ENCODE assay signal across 18 mouse cellular contexts in the genomic region with DNA sequence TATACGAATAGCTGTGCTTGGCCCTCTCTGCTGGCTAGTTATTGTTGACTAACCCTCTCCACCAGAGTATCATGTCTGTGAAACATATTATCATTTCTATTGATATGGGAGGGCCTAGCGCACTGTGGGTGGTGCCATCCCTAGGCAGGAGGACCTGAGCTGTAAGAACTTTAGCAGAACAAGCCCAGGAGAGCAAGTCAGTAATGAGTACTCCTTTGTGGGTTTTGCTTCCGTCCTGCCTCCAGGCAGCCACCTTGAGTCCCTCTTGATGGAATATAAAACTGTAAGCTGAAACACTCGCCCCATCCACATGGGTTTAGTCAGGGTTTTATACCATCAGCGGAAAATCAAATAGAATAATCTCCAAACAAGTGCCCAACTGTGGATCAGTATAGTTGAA.
A peak's percentile ranks its signal among the peaks of the same experiment; 100 is the strongest.
DNase-seq lines count a peak whose midpoint lies in the region; ATAC-seq and TF ChIP-seq lines count a peak whose summit lies in the region.
"Had no signal": no experiment of that assay in that cellular context is flagged by ENCODE, and none has a peak within 500 bp of the region (broad histone marks: within the 10 kb centered on the region; RNA-seq: fewer than 3 reads in every experiment).

No protein-coding gene starts in this region.

- no peak for ATAC-seq in heart, postnatal 0 days (ENCODE audit: insufficient read depth, low read depth)
- ATAC-seq in liver, embryonic 13.5 days (ENCODE audit: low read depth): peak; percentile 27; the same call in 1 of the 2 replicates
- ATAC-seq: forebrain, embryonic 14.5 days had no signal

- intact Hi-C loops in heart, postnatal 10 days (cut with DNase I): loop anchor here (5.0 to 10.0 kb wide), 6 partner anchors 150 to 912 kb away; partner anchors contain the start of gene Zfp704

- peak overlapping the region; percentile 5; the same call in 1 of the 2 replicates for H3K27ac ChIP-seq in heart, postnatal 0 days (ENCODE audit: low read depth)
- no peak overlapping the region for H3K27ac ChIP-seq in liver, embryonic 13.5 days
- H3K27ac ChIP-seq: gastrocnemius, adult 2 months; layer of hippocampus, adult 2 months; left cerebral cortex, adult 2 months had no signal

- no peaks in the 10 kb centered on the region for H3K36me3 ChIP-seq in heart, postnatal 0 days (replicated peaks; ENCODE audit: control insufficient read depth, insufficient read depth, low read length)
- H3K36me3 ChIP-seq in liver, embryonic 13.5 days: no peaks in the 10 kb centered on the region
- H3K36me3 ChIP-seq: kidney, embryonic 15.5 days; midbrain, embryonic 15.5 days had no signal

- DNase-seq in heart, postnatal 0 days (ENCODE audit: low spot score): no peak
- DNase-seq in heart, postnatal 10 days: no peak
- DNase-seq in 416B (ENCODE audit: low read depth): peak; percentile 76
- DNase-seq in T-cell, adult 2 months (ENCODE audit: low spot score): peak; percentile 8
- no peak for DNase-seq in liver, embryonic 13.5 days
- no peak for DNase-seq in B cell, adult 2 months
- DNase-seq in kidney, postnatal 25 days: no peak
- DNase-seq: cerebellum, adult 11 months; gastrocnemius, adult 2 months; lung, adult 2 months; right cerebral cortex, postnatal 4 days had no signal

- TF ChIP-seq EP300 in heart, postnatal 0 days (IDR thresholded peaks at IDR 0.05; ENCODE audit: low read depth): no peak

- H3K4me3 ChIP-seq in heart, postnatal 0 days (ENCODE audit: low read depth, low read length): no peak overlapping the region
- H3K4me3 ChIP-seq in liver, embryonic 13.5 days (replicated peaks): no peak overlapping the region
- H3K4me3 ChIP-seq: gastrocnemius, adult 2 months; kidney, embryonic 15.5 days; layer of hippocampus, adult 2 months; left cerebral cortex, adult 2 months; midbrain, embryonic 15.5 days had no signal

- H3K4me2 ChIP-seq in heart, postnatal 0 days (ENCODE audit: low read depth, low read length): no peak overlapping the region
- peak overlapping the region; percentile 1; the same call in 1 of the 2 replicates for H3K4me2 ChIP-seq in liver, embryonic 13.5 days
- H3K4me2 ChIP-seq: heart, embryonic 11.5 days; kidney, embryonic 15.5 days; midbrain, embryonic 15.5 days had no signal

- H3K27me3 ChIP-seq in heart, postnatal 0 days (ENCODE audit: control insufficient read depth, insufficient read depth, low read length): no peaks in the 10 kb centered on the region
- no peaks in the 10 kb centered on the region for H3K27me3 ChIP-seq in liver, embryonic 13.5 days
- H3K27me3 ChIP-seq: CH12.LX; kidney, embryonic 15.5 days; midbrain, embryonic 15.5 days had no signal

- H3K4me1 ChIP-seq in heart, postnatal 0 days (ENCODE audit: control insufficient read depth, insufficient read depth): peaks cover 30% of the 10 kb centered on the region
- H3K4me1 ChIP-seq in liver, embryonic 13.5 days (replicated peaks): peaks cover 56% of the 10 kb centered on the region

- H3K9me3 ChIP-seq in heart, postnatal 0 days (replicated peaks; ENCODE audit: control insufficient read depth, low read length): no peaks in the 10 kb centered on the region
- H3K9me3 ChIP-seq in liver, embryonic 13.5 days (replicated peaks): no peaks in the 10 kb centered on the region
- H3K9me3 ChIP-seq: kidney, embryonic 15.5 days; midbrain, embryonic 15.5 days had no signal

- WGBS in heart, postnatal 0 days: 79% methylated on average over 5 of the region's 5 CpGs
- WGBS in liver, embryonic 13.5 days (ENCODE audit: insufficient replicate concordance): 38% methylated on average over 5 of the region's 5 CpGs

- TF ChIP-seq CTCF in heart, postnatal 0 days (IDR thresholded peaks at IDR 0.05; ENCODE audit: low read depth): no peak

- no peak overlapping the region for H3K9ac ChIP-seq in heart, postnatal 0 days (replicated peaks; ENCODE audit: low read depth, low read length)
- H3K9ac ChIP-seq in liver, embryonic 13.5 days: no peak overlapping the region
- H3K9ac ChIP-seq: kidney, embryonic 15.5 days; midbrain, embryonic 15.5 days had no signal

Comparison
In these comparisons a context has a peak if more than half of its experiments do, and no peak if none do; other contexts are left out.
1. DNase-seq: peak in 416B (single experiment) and T-cell, adult 2 months (single experiment); none in heart, postnatal 0 days (single experiment), heart, postnatal 10 days (0 of 2), liver, embryonic 13.5 days (single experiment), B cell, adult 2 months (0 of 2) and kidney, postnatal 25 days (0 of 2).